Mouse (Mus musculus) myocyte (in vitro differentiated cells): ENCODE results near the gene Fbxw8. TPM values are rescaled to one million over a fixed set of nuclear protein-coding genes. Genes with fewer than 3 reads are reported as not detected.

Source experiments
- H3K27me3 ChIP-seq: one replicate; pipeline ENCODE4 v1.6.1; 2011; ENCODE audit not compliant: control insufficient read depth, insufficient read depth, insufficient read length
- H3K36me3 ChIP-seq: one replicate; pipeline ENCODE4 v1.6.1; 2011; ENCODE audit not compliant: control insufficient read depth, insufficient read depth
- H3K4me2 ChIP-seq: one replicate; pipeline ENCODE4 v1.6.1; 2011; ENCODE audit warnings: low read depth, control low read depth
- H3K4me3 ChIP-seq: one replicate; pipeline ENCODE4 v1.5.1; 2011; ENCODE audit warnings: mild to moderate bottlenecking, control low read depth, moderate library complexity
- H3K79me2 ChIP-seq: one replicate; pipeline ENCODE4 v1.6.1; 2011; ENCODE audit not compliant: control insufficient read depth, insufficient read depth
- H3ac ChIP-seq: one replicate; pipeline ENCODE4 v1.6.1; 2011; ENCODE audit not compliant: control insufficient read depth, insufficient read length
- CEBPB ChIP-seq: IDR thresholded peaks from 2 replicates; pipeline ENCODE4 v1.6.1; 2011; ENCODE audit warnings: mild to moderate bottlenecking, moderate library complexity; ENCODE audit not compliant: poor library complexity, insufficient read depth, severe bottlenecking
- E2F4 ChIP-seq: IDR thresholded peaks from one replicate; pipeline ENCODE4 v1.6.1; 2011; ENCODE audit warnings: mild to moderate bottlenecking, control low read depth, moderate library complexity; ENCODE audit not compliant: insufficient read depth
- MAX ChIP-seq: IDR thresholded peaks from one replicate; pipeline ENCODE4 v1.6.1; 2011; ENCODE audit warnings: low read depth, mild to moderate bottlenecking, control low read depth
- MYOD1 ChIP-seq, 3 experiments: IDR thresholded peaks; one replicate each; pipeline ENCODE4 v1.6.1; 2011; ENCODE audit warnings: control low read depth in 2 of 3, low read depth in 2 of 3, mild to moderate bottlenecking in 2 of 3, moderate library complexity in 1 of 3; ENCODE audit not compliant: insufficient read length in 2 of 3, control insufficient read depth in 1 of 3
- MYOG ChIP-seq, 3 experiments: IDR thresholded peaks; one replicate each; pipeline ENCODE4 v1.6.1; 2011; ENCODE audit warnings: control low read depth in 2 of 3, low read depth in 2 of 3, mild to moderate bottlenecking in 2 of 3; ENCODE audit not compliant: insufficient read length in 2 of 3, control insufficient read depth in 1 of 3, insufficient read depth in 1 of 3
- POLR2A ChIP-seq: IDR thresholded peaks from one replicate; pipeline ENCODE4 v1.6.1; 2011; ENCODE audit warnings: low read depth, mild to moderate bottlenecking, control low read depth, moderate library complexity; ENCODE audit not compliant: insufficient read length
- POLR2AphosphoS2 ChIP-seq: IDR thresholded peaks from one replicate; pipeline ENCODE4 v1.6.1; 2011; ENCODE audit warnings: low read depth, control low read depth; ENCODE audit not compliant: insufficient read length
- REST ChIP-seq: IDR thresholded peaks from one replicate; pipeline ENCODE4 v1.6.1; 2011; ENCODE audit warnings: mild to moderate bottlenecking, control low read depth, moderate library complexity; ENCODE audit not compliant: insufficient read depth, insufficient read length
- SRF ChIP-seq: IDR thresholded peaks from one replicate; pipeline ENCODE4 v1.6.1; 2011; ENCODE audit warnings: low read depth; ENCODE audit not compliant: control insufficient read depth, insufficient read length
- TCF12 ChIP-seq: IDR thresholded peaks from one replicate; pipeline ENCODE4 v1.6.1; 2011; ENCODE audit warnings: mild to moderate bottlenecking, control low read depth; ENCODE audit not compliant: poor library complexity, insufficient read depth, severe bottlenecking
- TCF3 ChIP-seq: IDR thresholded peaks from one replicate; pipeline ENCODE4 v1.6.1; 2011; ENCODE audit warnings: low read depth, control low read depth; ENCODE audit not compliant: insufficient read length
- USF1 ChIP-seq: IDR thresholded peaks from one replicate; pipeline ENCODE4 v1.6.1; 2011; ENCODE audit warnings: low read depth, mild to moderate bottlenecking, control low read depth, moderate library complexity
- polyA plus RNA-seq: library from polyadenylated mRNA; unstranded; fragments of >200 nt; fragmentation: generic; extraction: Trizol; gene quantifications from one replicate; pipeline ENCODE4 v1.2.1, GENCODE M21; 2012; ENCODE audit warnings: missing spikeins

Fbxw8 gene
- polyA plus RNA-seq, 1 experiment: 65.5 TPM

GRCm38 (mm10) chr5:118039241-118039668 lies 116.0 kb downstream of the Fbxw8 start:
- H3K27me3 ChIP-seq: no peaks in the 10 kb centered on the region
- H3K4me3 ChIP-seq: no peak overlapping the region
- H3ac ChIP-seq: no peak overlapping the region
- no peak overlapping the region for H3K4me2 ChIP-seq
- no peaks in the 10 kb centered on the region for H3K79me2 ChIP-seq
- no peaks in the 10 kb centered on the region for H3K36me3 ChIP-seq
- TF ChIP-seq TCF12: no peak
- no peak for TF ChIP-seq REST
- no peak for TF ChIP-seq MYOD1 (IDR thresholded peaks at IDR 0.05; ENCODE audit: control insufficient read depth in 1 of 3, insufficient read length in 2 of 3, low read depth in 2 of 3)
- no peak for TF ChIP-seq SRF
- no peak for TF ChIP-seq MAX
- TF ChIP-seq MYOG (IDR thresholded peaks at IDR 0.05; ENCODE audit: control insufficient read depth in 1 of 3, insufficient read depth in 1 of 3, insufficient read length in 2 of 3, low read depth in 2 of 3): no peak
- no peak for TF ChIP-seq CEBPB
- no peak for TF ChIP-seq USF1
- TF ChIP-seq E2F4: no peak
- no peak for TF ChIP-seq POLR2A
- no peak for TF ChIP-seq TCF3

- Histone ChIP-seq H3K36me3 (no peaks in the 10 kb centered on the region), H3K4me2 (peak overlapping the region; percentile 35), H3K79me2 (no peaks in the 10 kb centered on the region), H3K4me3 (no peak overlapping the region), H3K27me3 (no peaks in the 10 kb centered on the region), H3ac (no peak overlapping the region)
- TF ChIP-seq E2F4 (no peak), REST (no peak), MYOD1 (IDR thresholded peaks at IDR 0.05; ENCODE audit: control insufficient read depth in 1 of 3, insufficient read length in 2 of 3, low read depth in 2 of 3) (peak in 2 of 3 experiments; percentile 49 to 85), MAX (no peak), POLR2A (peak; percentile 9), USF1 (no peak), TCF12 (no peak), POLR2AphosphoS2 (no peak), MYOG (IDR thresholded peaks at IDR 0.05; ENCODE audit: control insufficient read depth in 1 of 3, insufficient read depth in 1 of 3, insufficient read length in 2 of 3, low read depth in 2 of 3) (peak in 1 of 3 experiments; percentile 67), CEBPB (no peak), SRF (no peak), TCF3 (no peak)
Measured at GRCm38 (mm10) chr5:118037798-118038484, 117.3 kb downstream of the Fbxw8 start.

GRCm38 (mm10) chr5:118036888-118037797 lies 118.1 kb downstream of the Fbxw8 start:
- TF ChIP-seq MYOG (IDR thresholded peaks at IDR 0.05; ENCODE audit: control insufficient read depth in 1 of 3, insufficient read depth in 1 of 3, insufficient read length in 2 of 3, low read depth in 2 of 3) (no peak), MAX (no peak), E2F4 (no peak), CEBPB (no peak), USF1 (no peak), REST (no peak), TCF3 (no peak), MYOD1 (IDR thresholded peaks at IDR 0.05; ENCODE audit: control insufficient read depth in 1 of 3, insufficient read length in 2 of 3, low read depth in 2 of 3) (no peak), POLR2AphosphoS2 (no peak), POLR2A (no peak), SRF (no peak), TCF12 (no peak)
- H3ac ChIP-seq: no peak overlapping the region
- no peaks in the 10 kb centered on the region for H3K36me3 ChIP-seq
- H3K27me3 ChIP-seq: no peaks in the 10 kb centered on the region
- H3K4me2 ChIP-seq: peak overlapping the region; percentile 35
- H3K79me2 ChIP-seq: no peaks in the 10 kb centered on the region
- H3K4me3 ChIP-seq: no peak overlapping the region

GRCm38 (mm10) chr5:118035786-118036185 lies 119.5 kb downstream of the Fbxw8 start:
- Histone ChIP-seq H3K79me2 (no peaks in the 10 kb centered on the region), H3K4me3 (no peak overlapping the region), H3K36me3 (no peaks in the 10 kb centered on the region), H3ac (no peak overlapping the region), H3K27me3 (no peaks in the 10 kb centered on the region), H3K4me2 (no peak overlapping the region)
- TF ChIP-seq POLR2AphosphoS2 (no peak), E2F4 (no peak), USF1 (no peak), TCF12 (no peak), POLR2A (no peak), SRF (no peak), MYOG (IDR thresholded peaks at IDR 0.05; ENCODE audit: control insufficient read depth in 1 of 3, insufficient read depth in 1 of 3, insufficient read length in 2 of 3, low read depth in 2 of 3) (no peak), TCF3 (no peak), MYOD1 (IDR thresholded peaks at IDR 0.05; ENCODE audit: control insufficient read depth in 1 of 3, insufficient read length in 2 of 3, low read depth in 2 of 3) (no peak)
